Mouse (Mus musculus): ENCODE data around the gene Plod2. TPM values are rescaled to one million over a fixed set of nuclear protein-coding genes. Genes with fewer than 3 reads are reported as not detected.

The Plod2 gene
- total RNA-seq (2023) = 1 to 10 TPM in 1 of 2 experiments, under 1 TPM in 1; 0.56 to 2.1 TPM

GRCm38 (mm10) chr9:92541977-92542561, at the start of gene Plod2:
Gene Plod2 (plus strand): TSS chr9:92542223.

Other genes with a start within 250 kb of the Plod2 start
- gene 1700057G04Rik, start 232.8 kb upstream of the Plod2 start, total RNA-seq (2023) = not detected
- gene Plscr4, start 84.8 kb upstream of the Plod2 start, total RNA-seq (2023) = not detected

All from T-cell, adult 66 days (primary cell).